Mouse (Mus musculus) thymus, adult 2 months (tissue): ENCODE measurements around the gene Letmd1.

Source experiments
- CTCF ChIP-seq: fragments of 200-500 bp; IDR thresholded peaks from 2 replicates; pipeline ENCODE4 v1.5.1; 2012; ENCODE audit warnings: mild to moderate bottlenecking, control low read depth, low read length, moderate library complexity, borderline replicate concordance; ENCODE audit not compliant: control insufficient read depth, poor library complexity, insufficient read depth; ENCODE audit errors: extremely low read depth
- POLR2A ChIP-seq: fragments of 200-500 bp; IDR thresholded peaks from 2 replicates; pipeline ENCODE4 v1.6.1; 2012; ENCODE audit warnings: mild to moderate bottlenecking, low read length, control low read depth, moderate library complexity; ENCODE audit not compliant: control insufficient read depth, poor library complexity, insufficient read depth; ENCODE audit errors: extremely low read depth

- TF ChIP-seq POLR2A (no peak), CTCF (no peak)
Observed at GRCm38 (mm10) chr15:100423916-100424315, 44.9 kb upstream of the Letmd1 start.
